Mouse (Mus musculus): ENCODE data around the gene Rnf220. TPM values are rescaled to one million over a fixed set of nuclear protein-coding genes. Genes with fewer than 3 reads are reported as not detected.

Gene Rnf220
- polyA plus RNA-seq, 1 experiment from 2014 or later = 32.4 TPM

DNA sequence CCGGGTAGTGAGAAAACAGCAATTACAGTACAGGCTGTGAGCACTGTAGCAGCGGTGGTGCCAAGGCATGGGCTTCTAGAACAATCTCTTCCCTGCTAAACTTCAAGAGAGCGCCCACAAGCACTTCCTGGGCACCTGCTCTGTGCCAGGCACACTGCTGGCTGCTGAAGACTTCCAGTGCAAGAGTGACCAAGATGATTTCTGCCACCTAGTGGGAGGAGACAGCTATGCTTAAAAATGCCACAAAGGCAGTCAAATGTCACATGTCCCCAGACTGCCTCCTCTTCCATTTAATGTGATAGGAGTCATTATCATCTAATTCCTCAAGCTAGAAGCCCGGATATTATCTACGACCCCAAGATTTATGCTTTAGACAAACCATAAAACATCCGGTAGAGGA lies 150.8 kb downstream of the Rnf220 start:
- H3K4me2 ChIP-seq = no peak overlapping the region
- H3K9ac ChIP-seq (ENCODE audit: low read depth, low read length) = no peak overlapping the region
- H3K4me1 ChIP-seq (ENCODE audit: control insufficient read depth, insufficient read depth, low read length) = peaks cover 6% of the 10 kb centered on the region; the same call in 1 of the 2 replicates
- H3K36me3 ChIP-seq (ENCODE audit: control insufficient read depth, insufficient read depth, low read length) = no peaks in the 10 kb centered on the region
- WGBS (ENCODE audit: insufficient replicate concordance) = 52% methylated on average over 6 of the region's 6 CpGs
- no peaks in the 10 kb centered on the region for H3K9me3 ChIP-seq (replicated peaks; ENCODE audit: control insufficient read depth, low read length)
- ATAC-seq (replicated peaks; ENCODE audit: insufficient number of reproducible peaks, low FRiP score, low TSS enrichment) = no peak
- H3K27me3 ChIP-seq (ENCODE audit: control insufficient read depth, insufficient read depth, low read length) = peaks cover 5% of the 10 kb centered on the region
- no peak overlapping the region for H3K4me3 ChIP-seq (ENCODE audit: low read depth, low read length)
- no peak overlapping the region for H3K27ac ChIP-seq (ENCODE audit: low read depth, low read length)

DNA sequence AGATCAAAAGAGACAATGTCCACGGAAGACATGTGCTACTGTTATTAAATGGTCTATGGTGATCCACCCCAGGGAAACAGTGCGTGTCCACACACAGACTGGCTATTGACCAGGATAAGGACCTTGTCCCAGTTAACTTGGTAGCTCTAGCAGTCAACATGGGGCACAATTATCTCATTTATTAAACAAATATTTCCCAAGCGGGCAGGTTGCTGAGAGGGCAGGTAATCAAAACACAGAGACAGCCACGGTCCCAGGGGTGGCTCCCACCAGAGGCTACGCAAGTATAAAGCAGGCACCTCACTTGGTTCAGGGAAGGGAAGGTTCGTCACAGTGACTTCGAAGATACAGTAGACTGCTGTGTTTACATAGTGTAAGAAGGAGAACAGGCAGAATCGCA lies 153.5 kb downstream of the Rnf220 start:
- H3K4me3 ChIP-seq (ENCODE audit: low read depth, low read length) = no peak overlapping the region
- no peaks in the 10 kb centered on the region for H3K36me3 ChIP-seq (ENCODE audit: control insufficient read depth, insufficient read depth, low read length)
- H3K9ac ChIP-seq (ENCODE audit: low read depth, low read length) = no peak overlapping the region
- WGBS (ENCODE audit: insufficient replicate concordance) = 71% methylated on average over 8 of the region's 8 CpGs
- no peaks in the 10 kb centered on the region for H3K27me3 ChIP-seq (ENCODE audit: control insufficient read depth, insufficient read depth, low read length)
- H3K9me3 ChIP-seq (replicated peaks; ENCODE audit: control insufficient read depth, low read length) = no peaks in the 10 kb centered on the region
- no peak overlapping the region for H3K4me2 ChIP-seq
- peaks cover 3% of the 10 kb centered on the region; the same call in 1 of the 2 replicates for H3K4me1 ChIP-seq (ENCODE audit: control insufficient read depth, insufficient read depth, low read length)
- no peak for ATAC-seq (replicated peaks; ENCODE audit: insufficient number of reproducible peaks, low FRiP score, low TSS enrichment)
- H3K27ac ChIP-seq (ENCODE audit: low read depth, low read length) = no peak overlapping the region

DNA sequence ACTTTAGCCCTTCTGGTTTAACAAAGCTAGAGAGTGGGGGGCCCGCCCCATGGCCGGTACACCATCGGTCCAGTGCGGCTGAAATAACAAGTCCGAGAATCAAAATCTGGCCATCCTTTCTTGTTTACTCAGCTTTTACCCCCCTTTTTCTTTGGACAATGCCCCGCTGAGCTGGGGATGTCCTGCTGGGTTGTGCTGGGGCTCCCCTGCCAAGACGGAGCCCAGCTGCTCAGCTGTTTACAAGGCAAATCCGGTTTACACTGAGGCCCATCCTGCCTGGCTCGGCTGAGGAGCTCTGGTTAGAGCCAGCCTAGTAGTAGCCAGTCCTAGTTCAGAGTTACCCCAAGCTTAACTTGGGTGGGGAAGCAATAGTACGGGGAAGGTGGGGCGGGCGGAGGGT lies 154.1 kb downstream of the Rnf220 start:
- H3K4me1 ChIP-seq (ENCODE audit: control insufficient read depth, insufficient read depth, low read length) = peaks cover 3% of the 10 kb centered on the region; the same call in 1 of the 2 replicates
- no peak overlapping the region for H3K4me2 ChIP-seq
- WGBS (ENCODE audit: insufficient replicate concordance) = 45% methylated on average over 12 of the region's 12 CpGs
- H3K9ac ChIP-seq (ENCODE audit: low read depth, low read length) = no peak overlapping the region
- ATAC-seq (replicated peaks; ENCODE audit: insufficient number of reproducible peaks, low FRiP score, low TSS enrichment) = no peak
- H3K27ac ChIP-seq (ENCODE audit: low read depth, low read length) = no peak overlapping the region
- H3K4me3 ChIP-seq (ENCODE audit: low read depth, low read length) = no peak overlapping the region
- no peaks in the 10 kb centered on the region for H3K9me3 ChIP-seq (replicated peaks; ENCODE audit: control insufficient read depth, low read length)
- H3K27me3 ChIP-seq (ENCODE audit: control insufficient read depth, insufficient read depth, low read length) = no peaks in the 10 kb centered on the region
- no peaks in the 10 kb centered on the region for H3K36me3 ChIP-seq (ENCODE audit: control insufficient read depth, insufficient read depth, low read length)

DNA sequence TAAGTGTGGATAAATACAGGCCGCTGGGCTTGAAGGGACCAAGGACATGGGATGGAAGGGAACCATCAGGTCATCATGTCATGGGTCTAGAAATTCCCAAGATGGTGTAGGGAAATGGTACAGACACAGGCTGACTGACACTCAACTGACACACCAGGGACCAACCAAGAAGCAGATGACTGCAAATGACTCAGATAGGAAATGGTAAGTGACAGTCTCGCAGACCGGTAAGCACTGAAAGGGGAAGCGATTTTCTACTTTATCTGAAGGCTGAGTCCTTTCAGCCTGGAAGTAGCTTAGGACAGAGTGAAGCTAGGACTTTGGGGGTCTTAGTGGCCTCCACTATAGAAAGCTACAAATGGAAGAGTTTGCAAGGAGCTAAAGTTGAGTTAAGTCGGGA lies 155.6 kb downstream of the Rnf220 start:
- no peak overlapping the region for H3K27ac ChIP-seq (ENCODE audit: low read depth, low read length)
- H3K4me2 ChIP-seq = no peak overlapping the region
- ATAC-seq (replicated peaks; ENCODE audit: insufficient number of reproducible peaks, low FRiP score, low TSS enrichment) = no peak
- H3K27me3 ChIP-seq (ENCODE audit: control insufficient read depth, insufficient read depth, low read length) = no peaks in the 10 kb centered on the region
- no peak overlapping the region for H3K4me3 ChIP-seq (ENCODE audit: low read depth, low read length)
- 84% methylated on average over 5 of the region's 5 CpGs for WGBS (ENCODE audit: insufficient replicate concordance)
- no peak overlapping the region for H3K9ac ChIP-seq (ENCODE audit: low read depth, low read length)
- no peaks in the 10 kb centered on the region for H3K36me3 ChIP-seq (ENCODE audit: control insufficient read depth, insufficient read depth, low read length)
- peaks cover 3% of the 10 kb centered on the region; the same call in 1 of the 2 replicates for H3K4me1 ChIP-seq (ENCODE audit: control insufficient read depth, insufficient read depth, low read length)
- no peaks in the 10 kb centered on the region for H3K9me3 ChIP-seq (replicated peaks; ENCODE audit: control insufficient read depth, low read length)

DNA sequence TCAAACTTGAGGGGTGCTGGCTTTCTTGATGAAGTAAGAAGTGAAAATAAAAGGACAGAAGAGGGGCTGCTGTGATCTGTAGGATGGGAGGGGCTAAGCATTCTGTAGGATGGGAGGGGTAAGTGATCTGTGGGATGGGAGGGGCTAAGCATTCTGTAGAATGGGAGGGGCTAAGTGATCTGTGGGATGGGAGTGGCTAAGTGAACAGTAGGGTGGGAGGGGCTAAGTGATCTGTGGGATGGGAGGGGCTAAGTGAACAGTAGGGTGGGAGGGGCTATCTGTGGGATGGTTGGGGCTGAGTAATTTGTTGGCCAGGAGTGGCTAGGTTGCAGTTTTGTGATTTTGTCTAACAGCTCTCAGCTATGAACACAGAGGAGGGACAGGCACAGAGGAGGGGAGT lies 157.1 kb downstream of the Rnf220 start:
- Histone ChIP-seq H3K9me3 (replicated peaks; ENCODE audit: control insufficient read depth, low read length) (no peaks in the 10 kb centered on the region), H3K4me2 (no peak overlapping the region), H3K27me3 (ENCODE audit: control insufficient read depth, insufficient read depth, low read length) (no peaks in the 10 kb centered on the region), H3K27ac (ENCODE audit: low read depth, low read length) (no peak overlapping the region), H3K4me1 (ENCODE audit: control insufficient read depth, insufficient read depth, low read length) (peaks cover 3% of the 10 kb centered on the region; the same call in 1 of the 2 replicates), H3K9ac (ENCODE audit: low read depth, low read length) (no peak overlapping the region), H3K4me3 (ENCODE audit: low read depth, low read length) (no peak overlapping the region), H3K36me3 (ENCODE audit: control insufficient read depth, insufficient read depth, low read length) (no peaks in the 10 kb centered on the region)
- ATAC-seq (replicated peaks; ENCODE audit: insufficient number of reproducible peaks, low FRiP score, low TSS enrichment) = no peak

DNA sequence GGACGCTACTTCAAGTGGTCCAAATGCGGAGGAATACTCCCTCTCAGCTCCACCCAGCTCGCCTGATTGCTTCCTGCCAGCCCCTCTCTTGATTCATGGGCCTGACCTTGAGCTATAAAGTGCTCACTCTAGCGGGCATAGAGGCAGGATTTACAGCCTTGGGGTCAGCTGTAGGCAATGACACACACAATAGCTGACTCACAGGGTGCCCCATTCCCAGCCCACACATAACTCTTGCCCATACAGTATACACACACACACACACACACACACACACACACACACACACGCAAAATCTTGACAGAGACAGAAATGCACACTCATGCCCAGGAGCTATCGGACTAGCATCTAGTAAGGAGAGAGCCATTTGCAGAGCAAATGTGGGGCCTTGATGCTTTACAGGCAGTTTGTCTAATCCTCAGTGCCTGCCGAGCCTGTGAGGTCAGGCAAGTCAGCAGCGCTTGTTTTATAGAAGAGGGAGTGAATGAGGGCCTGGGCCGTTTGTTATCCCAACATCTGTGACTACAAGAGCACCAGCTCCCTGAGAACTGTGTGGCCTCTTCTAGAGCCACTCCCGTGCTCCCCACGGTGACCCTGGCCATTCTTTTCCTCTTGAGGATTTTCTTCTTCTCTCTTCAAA lies 165.9 kb downstream of the Rnf220 start:
- ATAC-seq (replicated peaks; ENCODE audit: insufficient number of reproducible peaks, low FRiP score, low TSS enrichment) = no peak
- H3K27ac ChIP-seq (ENCODE audit: low read depth, low read length) = no peak overlapping the region
- H3K27me3 ChIP-seq (ENCODE audit: control insufficient read depth, insufficient read depth, low read length) = peaks cover 5% of the 10 kb centered on the region
- H3K4me2 ChIP-seq = no peak overlapping the region
- H3K36me3 ChIP-seq (ENCODE audit: control insufficient read depth, insufficient read depth, low read length) = no peaks in the 10 kb centered on the region
- H3K4me3 ChIP-seq (ENCODE audit: low read depth, low read length) = no peak overlapping the region
- no peaks in the 10 kb centered on the region for H3K9me3 ChIP-seq (replicated peaks; ENCODE audit: control insufficient read depth, low read length)
- H3K4me1 ChIP-seq (ENCODE audit: control insufficient read depth, insufficient read depth, low read length) = no peaks in the 10 kb centered on the region
- no peak overlapping the region for H3K9ac ChIP-seq (ENCODE audit: low read depth, low read length)
- WGBS (ENCODE audit: insufficient replicate concordance) = 42% methylated on average over 11 of the region's 11 CpGs

DNA sequence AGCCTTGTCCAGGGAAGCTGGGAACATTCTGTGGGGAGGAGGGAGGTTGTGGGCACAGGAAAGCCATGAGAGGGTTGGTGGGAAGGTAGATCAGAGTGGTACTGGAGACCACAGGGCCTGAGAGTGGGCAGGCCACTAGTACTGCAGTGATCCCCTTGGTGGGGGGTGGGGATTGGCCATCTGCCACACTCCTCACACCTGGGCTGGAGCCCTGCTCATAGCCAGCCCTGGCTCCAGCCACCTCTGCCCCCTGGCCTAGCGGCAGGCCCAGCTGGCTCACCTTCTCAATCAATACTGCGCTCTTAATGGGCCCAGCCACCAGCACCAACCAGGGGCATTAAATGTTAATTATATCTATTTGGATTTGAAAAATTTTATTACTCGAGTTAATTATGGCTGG lies 166.7 kb downstream of the Rnf220 start:
- Histone ChIP-seq H3K36me3 (ENCODE audit: control insufficient read depth, insufficient read depth, low read length) (no peaks in the 10 kb centered on the region), H3K27me3 (ENCODE audit: control insufficient read depth, insufficient read depth, low read length) (peaks cover 5% of the 10 kb centered on the region), H3K4me1 (ENCODE audit: control insufficient read depth, insufficient read depth, low read length) (no peaks in the 10 kb centered on the region), H3K4me3 (ENCODE audit: low read depth, low read length) (no peak overlapping the region), H3K9ac (ENCODE audit: low read depth, low read length) (no peak overlapping the region), H3K4me2 (no peak overlapping the region), H3K9me3 (replicated peaks; ENCODE audit: control insufficient read depth, low read length) (no peaks in the 10 kb centered on the region), H3K27ac (ENCODE audit: low read depth, low read length) (no peak overlapping the region)
- no peak for ATAC-seq (replicated peaks; ENCODE audit: insufficient number of reproducible peaks, low FRiP score, low TSS enrichment)
- WGBS (ENCODE audit: insufficient replicate concordance) = 76% methylated on average over 3 of the region's 3 CpGs

DNA sequence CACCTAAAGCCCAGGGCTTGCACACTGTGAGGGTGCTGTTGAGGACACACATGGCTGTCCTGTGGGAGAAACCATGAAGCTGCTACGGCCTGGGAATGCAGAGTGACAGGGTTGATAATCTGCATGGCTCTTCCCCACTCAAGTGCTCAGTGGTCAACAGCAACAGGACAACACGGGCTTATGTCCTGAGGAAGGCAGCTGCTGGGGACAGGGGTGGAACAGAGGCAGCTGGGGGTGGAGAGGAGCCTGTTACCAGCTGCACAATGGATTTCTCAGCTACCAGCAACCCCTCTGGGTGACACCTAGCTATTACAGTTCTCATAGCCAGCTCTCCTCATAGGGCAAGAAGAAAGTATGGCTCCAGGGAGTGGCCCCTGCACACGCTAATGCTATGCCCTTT lies 169.9 kb downstream of the Rnf220 start:
- ATAC-seq (replicated peaks; ENCODE audit: insufficient number of reproducible peaks, low FRiP score, low TSS enrichment) = no peak
- Histone ChIP-seq H3K27ac (ENCODE audit: low read depth, low read length) (no peak overlapping the region), H3K4me2 (no peak overlapping the region), H3K9me3 (replicated peaks; ENCODE audit: control insufficient read depth, low read length) (no peaks in the 10 kb centered on the region), H3K4me1 (ENCODE audit: control insufficient read depth, insufficient read depth, low read length) (0 out of 2 replicates have a peak, but pooled peaks cover 2% of the 10 kb centered on the region), H3K27me3 (ENCODE audit: control insufficient read depth, insufficient read depth, low read length) (peaks cover 12% of the 10 kb centered on the region), H3K9ac (ENCODE audit: low read depth, low read length) (no peak overlapping the region), H3K36me3 (ENCODE audit: control insufficient read depth, insufficient read depth, low read length) (no peaks in the 10 kb centered on the region), H3K4me3 (ENCODE audit: low read depth, low read length) (no peak overlapping the region)
- 56% methylated on average over 3 of the region's 3 CpGs for WGBS (ENCODE audit: insufficient replicate concordance)

DNA sequence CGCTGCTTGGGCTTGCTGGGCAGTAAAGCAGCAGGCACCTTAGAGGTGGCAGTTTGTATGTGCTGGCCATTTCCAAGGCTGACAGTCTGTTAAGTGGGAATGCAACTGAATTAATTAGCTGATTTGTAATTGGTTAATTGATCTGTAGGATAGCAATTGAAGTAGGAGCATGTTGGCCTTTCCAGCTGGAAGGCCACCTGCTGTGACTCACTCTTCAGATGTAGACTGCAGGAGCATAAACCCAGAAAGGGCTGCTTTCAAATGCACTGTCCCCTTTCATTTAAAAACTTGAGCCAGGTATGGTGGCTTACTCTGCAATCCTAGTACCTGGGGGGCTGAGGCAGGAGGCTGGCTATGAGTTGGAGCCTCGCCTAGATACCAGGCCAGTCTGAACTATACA lies 171.8 kb downstream of the Rnf220 start:
- H3K27ac ChIP-seq (ENCODE audit: low read depth, low read length) = no peak overlapping the region
- H3K4me3 ChIP-seq (ENCODE audit: low read depth, low read length) = no peak overlapping the region
- no peak for ATAC-seq (replicated peaks; ENCODE audit: insufficient number of reproducible peaks, low FRiP score, low TSS enrichment)
- no peak overlapping the region for H3K9ac ChIP-seq (ENCODE audit: low read depth, low read length)
- no peaks in the 10 kb centered on the region for H3K9me3 ChIP-seq (replicated peaks; ENCODE audit: control insufficient read depth, low read length)
- no peak overlapping the region for H3K4me2 ChIP-seq
- 0 out of 2 replicates have a peak, but pooled peaks cover 2% of the 10 kb centered on the region for H3K4me1 ChIP-seq (ENCODE audit: control insufficient read depth, insufficient read depth, low read length)
- WGBS (ENCODE audit: insufficient replicate concordance) = 86% methylated on average over 2 of the region's 2 CpGs
- peaks cover 23% of the 10 kb centered on the region for H3K27me3 ChIP-seq (ENCODE audit: control insufficient read depth, insufficient read depth, low read length)
- no peaks in the 10 kb centered on the region for H3K36me3 ChIP-seq (ENCODE audit: control insufficient read depth, insufficient read depth, low read length)

Measured in heart, embryonic 11.5 days (tissue).